In the genomic region with DNA sequence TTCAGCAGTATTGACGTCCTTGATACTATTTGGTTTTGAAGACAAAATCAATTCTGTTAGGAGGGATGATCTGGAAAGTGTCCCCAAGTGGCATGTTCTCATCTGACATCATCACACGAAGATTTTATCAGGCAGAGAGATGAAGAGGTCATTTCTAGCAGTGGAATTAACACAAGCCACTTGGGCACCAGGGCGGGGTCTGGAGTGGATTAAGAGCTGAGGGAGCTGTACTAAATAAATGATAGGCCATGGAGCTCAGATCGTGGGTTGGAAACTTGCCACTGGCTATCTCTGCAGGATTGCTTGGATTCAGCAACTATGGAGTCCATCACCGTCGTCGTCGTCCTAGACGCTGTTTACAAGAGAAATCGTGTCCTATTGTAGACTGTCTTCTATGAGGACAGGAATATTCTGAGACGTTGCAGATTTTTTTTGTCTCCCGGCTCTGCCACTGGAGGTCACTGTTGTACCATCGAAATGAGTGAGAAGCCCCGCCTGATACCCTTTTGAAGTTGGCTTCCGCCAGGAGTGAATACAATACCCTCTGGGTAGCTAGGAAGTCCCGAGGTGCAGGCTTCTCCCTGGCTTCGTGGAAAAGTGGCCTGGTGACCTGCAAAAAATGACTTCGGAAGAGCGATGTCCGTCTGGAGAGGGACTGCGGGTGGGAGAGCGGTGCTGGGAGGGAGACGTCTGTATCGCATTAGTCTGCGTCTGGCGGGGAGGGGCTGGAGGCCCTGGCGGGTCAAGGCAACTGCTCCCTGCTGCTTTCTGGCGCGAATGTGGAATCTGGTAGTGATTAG, we compare ENCODE assay signal across 7 mouse cellular contexts.
DNase-seq lines count a peak whose midpoint lies in the region; ATAC-seq lines count a peak whose summit lies in the region.

No protein-coding gene starts in this region.

- WGBS in intestine, embryonic 16.5 days = 5% methylated on average over 29 of the region's 29 CpGs
- WGBS in midbrain, embryonic 11.5 days = 5% methylated on average over 29 of the region's 29 CpGs

- peak overlapping the region; percentile 76 for H3K9ac ChIP-seq in intestine, embryonic 16.5 days (ENCODE audit: low read depth, low read length)
- peak overlapping the region; percentile 74 for H3K9ac ChIP-seq in midbrain, embryonic 11.5 days (ENCODE audit: low read length)

- peaks cover 4% of the 10 kb centered on the region for H3K4me1 ChIP-seq in intestine, embryonic 16.5 days (ENCODE audit: control insufficient read depth, insufficient read depth, low read length)
- H3K4me1 ChIP-seq in midbrain, embryonic 11.5 days (ENCODE audit: control insufficient read depth, insufficient read depth, low read length) = peaks cover 15% of the 10 kb centered on the region

- H3K36me3 ChIP-seq in intestine, embryonic 16.5 days (ENCODE audit: control insufficient read depth, insufficient read depth, low read length) = no peaks in the 10 kb centered on the region
- no peaks in the 10 kb centered on the region for H3K36me3 ChIP-seq in midbrain, embryonic 11.5 days (ENCODE audit: control insufficient read depth, insufficient read depth, low read length)

- H3K27me3 ChIP-seq in intestine, embryonic 16.5 days (replicated peaks; ENCODE audit: control insufficient read depth, insufficient read depth, low read length) = no peaks in the 10 kb centered on the region
- no peaks in the 10 kb centered on the region for H3K27me3 ChIP-seq in midbrain, embryonic 11.5 days (ENCODE audit: control insufficient read depth, insufficient read depth, low read length)

- H3K9me3 ChIP-seq in intestine, embryonic 16.5 days (ENCODE audit: control insufficient read depth, low read length) = no peaks in the 10 kb centered on the region
- no peaks in the 10 kb centered on the region for H3K9me3 ChIP-seq in midbrain, embryonic 11.5 days (ENCODE audit: control insufficient read depth, low read length)

- peak overlapping the region; percentile 86 for H3K27ac ChIP-seq in intestine, embryonic 16.5 days (ENCODE audit: low read length)
- H3K27ac ChIP-seq in midbrain, embryonic 11.5 days (ENCODE audit: low read depth, low read length) = peak overlapping the region; percentile 89

- intact Hi-C loops in gastrocnemius, postnatal 36 days (cut with DNase I) = loop anchor here (1.0 to 10.0 kb wide), 3 partner anchors 162 to 724 kb away; no protein-coding TSS in a partner anchor
- intact Hi-C loops in left cerebral cortex, postnatal 36 days (cut with DNase I) = loop anchor here (1.0 to 5.0 kb wide), 3 partner anchors 164 to 354 kb away; no protein-coding TSS in a partner anchor

- peak overlapping the region; percentile 88 for H3K4me2 ChIP-seq in intestine, embryonic 16.5 days (ENCODE audit: low read depth, low read length)
- H3K4me2 ChIP-seq in midbrain, embryonic 11.5 days = peak overlapping the region; percentile 51

- peak; percentile 93 for ATAC-seq in intestine, embryonic 16.5 days
- ATAC-seq in midbrain, embryonic 11.5 days (ENCODE audit: low FRiP score) = peak; percentile 94

- DNase-seq in adipocyte (ENCODE audit: low spot score) = peak; percentile 94
- DNase-seq in embryo, embryonic 10 days (ENCODE audit: low spot score) = peak; percentile 94
- DNase-seq in gastrocnemius, postnatal 36 days = peak; percentile 86 to 91
- DNase-seq in left cerebral cortex, postnatal 36 days (ENCODE audit: low spot score in 2 of 2) = peak; percentile 89 to 92
- DNase-seq in midbrain, embryonic 11.5 days (ENCODE audit: low spot score, missing footprints) = peak; percentile 99
- peak; percentile 85 for DNase-seq in skeletal muscle tissue, adult 2 months (ENCODE audit: low read depth, low spot score)

- peak overlapping the region; percentile 58 for H3K4me3 ChIP-seq in intestine, embryonic 16.5 days (ENCODE audit: low read length)
- peak overlapping the region; percentile 30; the same call in 1 of the 2 replicates for H3K4me3 ChIP-seq in midbrain, embryonic 11.5 days (ENCODE audit: low read depth, low read length)

Comparison
In these comparisons a context has a peak if more than half of its experiments do, and no peak if none do; other contexts are left out.
1. Peak in every context shown above with its lines: DNase-seq, ATAC-seq, H3K4me3 ChIP-seq and H3K27ac ChIP-seq.